Mouse (Mus musculus) neural tube, embryonic 11.5 days (tissue): Measurements from ENCODE around the gene Ctnnd2. TPM values are rescaled to one million over a fixed set of nuclear protein-coding genes. Genes with fewer than 3 reads are reported as not detected.

Source experiments
- ATAC-seq: fragments of 200-750 bp; cut with Nextera tagmentation; 2 replicates; pipeline ENCODE4 v1.8.0; 2017; ENCODE audit warnings: moderate number of reproducible peaks, mild to moderate bottlenecking, moderate TSS enrichment, moderate library complexity; ENCODE audit not compliant: insufficient read depth, low FRiP score, low TSS enrichment
- DNase-seq: peaks from one replicate; pipeline ENCODE4 v3.0.0-alpha.2; 2015; ENCODE audit warnings: low spot score
- H3K27ac ChIP-seq: fragments of 300-500 bp; sonication (generic); 2 replicates; pipeline ENCODE4 v1.5.1; 2014; ENCODE audit warnings: low read depth, mild to moderate bottlenecking, low read length
- H3K27me3 ChIP-seq: fragments of 300-500 bp; sonication (generic); 2 replicates; pipeline ENCODE4 v1.6.1; 2014; ENCODE audit warnings: mild to moderate bottlenecking, low read length, mixed read lengths; ENCODE audit not compliant: control insufficient read depth, insufficient read depth
- H3K36me3 ChIP-seq: fragments of 300-500 bp; sonication (generic); 2 replicates; pipeline ENCODE4 v1.6.1; 2014; ENCODE audit warnings: mild to moderate bottlenecking, low read length, moderate library complexity, mixed read lengths; ENCODE audit not compliant: control insufficient read depth, insufficient read depth
- H3K4me1 ChIP-seq: fragments of 300-500 bp; sonication (generic); 2 replicates; pipeline ENCODE4 v1.6.1; 2014; ENCODE audit warnings: low read length, mixed read lengths; ENCODE audit not compliant: control insufficient read depth, insufficient read depth
- H3K4me2 ChIP-seq: fragments of 300-500 bp; sonication (generic); 2 replicates; pipeline ENCODE4 v1.6.1; 2014; ENCODE audit warnings: low read depth, mild to moderate bottlenecking, moderate library complexity
- H3K4me3 ChIP-seq: fragments of 300-500 bp; sonication (generic); 2 replicates; pipeline ENCODE4 v1.5.1; 2014; ENCODE audit warnings: low read depth, low read length
- H3K9ac ChIP-seq: fragments of 300-500 bp; sonication (generic); 2 replicates; pipeline ENCODE4 v1.6.1; 2014; ENCODE audit warnings: mild to moderate bottlenecking, low read length
- H3K9me3 ChIP-seq: fragments of 300-500 bp; sonication (generic); 2 replicates; pipeline ENCODE4 v1.6.1; 2016; ENCODE audit warnings: low read length; ENCODE audit not compliant: control insufficient read depth
- WGBS: fragments of 180-500 bp; shearing (Covaris S2); extraction: QIAGEN DNeasy Blood & Tissue Kit; methylation state at CpG from one replicate; pipeline ENCODE4 v1.1.7; 2014; 5-methylcytosine and 5-hydroxymethylcytosine counted together
- polyA plus RNA-seq: library from polyadenylated mRNA; unstranded; fragments of >200 nt; fragmentation: Nextera tagmentation; extraction: Ambion mirVana; gene quantifications from 2 replicates; pipeline ENCODE4 v1.2.1, GENCODE M21; 2014

Gene Ctnnd2
- polyA plus RNA-seq, 1 experiment from 2014 or later: 24.0 TPM

DNA sequence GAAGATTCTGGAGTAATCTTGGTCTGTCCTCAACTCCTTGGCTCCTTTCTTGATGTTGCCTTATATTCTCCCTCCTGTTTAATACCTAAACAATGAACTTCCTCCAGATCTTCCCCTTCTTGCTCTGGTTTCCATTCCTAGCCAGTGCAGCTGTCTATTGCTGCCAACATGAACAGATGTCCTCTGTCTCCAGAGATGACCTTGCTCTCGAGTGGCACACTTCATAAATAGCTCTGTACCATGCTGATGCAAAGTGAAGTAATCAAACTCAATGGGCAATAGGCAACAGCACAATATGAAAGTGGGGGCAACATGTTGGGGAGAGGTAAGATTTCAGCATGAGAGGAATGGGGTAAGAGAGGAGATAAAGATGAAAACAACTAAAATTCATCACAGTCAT is 872.6 kb downstream of the Ctnnd2 start:
- no peak overlapping the region for H3K4me3 ChIP-seq
- no peaks in the 10 kb centered on the region for H3K27me3 ChIP-seq
- DNase-seq (no peak), ATAC-seq (no peak)
- H3K9ac ChIP-seq: no peak overlapping the region
- 74% methylated on average over 1 of the region's 1 CpGs for WGBS
- no peaks in the 10 kb centered on the region for H3K9me3 ChIP-seq
- H3K4me1 ChIP-seq: no peaks in the 10 kb centered on the region
- no peaks in the 10 kb centered on the region for H3K36me3 ChIP-seq
- no peak overlapping the region for H3K4me2 ChIP-seq
- no peak overlapping the region for H3K27ac ChIP-seq

DNA sequence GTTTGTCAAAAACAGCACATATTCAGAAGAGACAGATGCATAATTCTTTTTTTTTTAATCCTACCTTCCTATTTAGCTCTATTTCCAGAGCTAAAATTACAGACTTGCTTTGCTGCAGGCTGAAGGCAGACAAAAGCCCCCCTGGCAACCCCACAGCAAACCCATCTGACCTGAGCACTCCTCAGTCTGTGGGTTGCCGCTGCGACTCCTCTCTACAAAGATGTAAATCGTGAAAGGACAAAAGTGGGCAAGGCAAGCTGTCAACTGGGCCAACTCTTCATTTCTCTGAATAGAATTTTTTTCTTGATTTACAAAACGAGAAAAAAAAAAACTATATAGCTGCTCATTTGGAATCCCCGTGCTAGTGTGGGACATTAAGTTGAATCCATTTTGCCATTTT is 879.1 kb downstream of the Ctnnd2 start:
- H3K4me1 ChIP-seq: no peaks in the 10 kb centered on the region
- no peak overlapping the region for H3K27ac ChIP-seq
- no peak overlapping the region for H3K4me3 ChIP-seq
- DNase-seq (no peak), ATAC-seq (no peak)
- H3K9me3 ChIP-seq: no peaks in the 10 kb centered on the region
- H3K9ac ChIP-seq: no peak overlapping the region
- no peak overlapping the region for H3K4me2 ChIP-seq
- no peaks in the 10 kb centered on the region for H3K27me3 ChIP-seq
- no peaks in the 10 kb centered on the region for H3K36me3 ChIP-seq
- 68% methylated on average over 5 of the region's 5 CpGs for WGBS

DNA sequence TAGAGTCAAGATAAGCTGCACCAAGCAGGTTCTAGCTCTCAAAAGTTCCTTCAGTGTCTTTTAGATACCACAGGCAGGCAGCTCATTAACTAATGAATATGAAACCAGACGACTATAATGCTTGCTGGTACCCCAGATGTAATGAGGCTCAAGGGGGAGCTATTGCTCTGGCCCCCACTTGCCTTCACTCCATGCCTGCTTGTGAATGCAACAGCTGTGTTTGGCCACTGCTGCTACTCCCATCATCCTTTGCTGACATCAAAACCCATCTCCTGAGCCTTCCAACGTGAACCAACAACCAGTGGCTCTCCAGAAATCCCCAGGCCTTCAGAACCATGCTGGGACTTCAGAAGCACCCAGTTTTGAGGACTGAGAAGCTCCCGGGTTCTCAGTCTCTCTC is 883.8 kb downstream of the Ctnnd2 start:
- Histone ChIP-seq H3K9me3 (no peaks in the 10 kb centered on the region), H3K27ac (no peak overlapping the region), H3K4me2 (no peak overlapping the region), H3K4me1 (no peaks in the 10 kb centered on the region), H3K9ac (no peak overlapping the region), H3K36me3 (no peaks in the 10 kb centered on the region), H3K27me3 (no peaks in the 10 kb centered on the region), H3K4me3 (no peak overlapping the region)
- DNase-seq: no peak
- WGBS: 57% methylated on average over 3 of the region's 3 CpGs
- no peak for ATAC-seq

DNA sequence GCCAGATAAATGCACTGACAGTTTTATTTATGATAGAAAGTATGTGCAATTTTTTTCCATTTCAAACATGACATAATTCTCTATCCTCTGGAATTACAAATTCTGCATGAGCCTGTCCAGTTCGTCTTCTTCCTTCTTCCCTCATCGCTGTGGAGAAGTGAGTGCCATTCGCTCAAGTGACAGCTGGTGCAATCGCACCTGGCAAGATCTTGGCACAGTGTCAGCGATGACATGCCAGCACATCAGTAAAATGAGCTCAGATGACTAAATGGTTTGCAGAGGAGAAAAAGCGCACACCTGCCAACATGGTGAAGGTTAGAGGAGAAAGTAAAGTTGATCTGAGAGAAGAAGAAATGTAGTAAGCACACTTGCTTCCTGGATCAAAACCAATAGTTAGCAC is 885.9 kb downstream of the Ctnnd2 start:
- 91% methylated on average over 6 of the region's 6 CpGs for WGBS
- Histone ChIP-seq H3K9me3 (no peaks in the 10 kb centered on the region), H3K36me3 (no peaks in the 10 kb centered on the region), H3K27me3 (no peaks in the 10 kb centered on the region), H3K4me1 (no peaks in the 10 kb centered on the region), H3K27ac (no peak overlapping the region), H3K4me3 (no peak overlapping the region), H3K9ac (no peak overlapping the region), H3K4me2 (no peak overlapping the region)
- no peak for DNase-seq
- no peak for ATAC-seq

DNA sequence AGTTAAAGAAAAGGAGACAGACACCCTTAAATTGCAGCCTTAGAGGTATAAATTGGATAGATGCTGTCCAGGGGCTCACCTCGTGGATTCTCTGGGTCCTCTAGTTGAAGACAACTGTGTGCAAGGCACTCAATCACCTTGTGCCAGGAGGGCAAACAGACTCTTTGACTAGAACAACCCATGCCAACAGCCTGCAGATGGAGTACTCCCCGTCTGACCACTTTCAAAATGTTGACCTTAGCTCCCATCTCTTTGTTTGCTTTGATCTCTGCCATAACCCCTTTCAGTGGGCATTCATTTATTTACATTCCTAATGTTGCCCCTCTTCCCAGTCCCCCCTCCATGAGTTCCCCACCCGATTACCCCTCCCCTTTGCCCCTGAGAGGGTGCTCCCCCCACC is 891.3 kb downstream of the Ctnnd2 start:
- DNase-seq (no peak), ATAC-seq (no peak)
- no peak overlapping the region for H3K27ac ChIP-seq
- no peaks in the 10 kb centered on the region for H3K4me1 ChIP-seq
- no peak overlapping the region for H3K4me3 ChIP-seq
- no peaks in the 10 kb centered on the region for H3K9me3 ChIP-seq
- no peak overlapping the region for H3K9ac ChIP-seq
- 73% methylated on average over 3 of the region's 3 CpGs for WGBS
- H3K4me2 ChIP-seq: no peak overlapping the region
- H3K36me3 ChIP-seq: no peaks in the 10 kb centered on the region
- no peaks in the 10 kb centered on the region for H3K27me3 ChIP-seq

DNA sequence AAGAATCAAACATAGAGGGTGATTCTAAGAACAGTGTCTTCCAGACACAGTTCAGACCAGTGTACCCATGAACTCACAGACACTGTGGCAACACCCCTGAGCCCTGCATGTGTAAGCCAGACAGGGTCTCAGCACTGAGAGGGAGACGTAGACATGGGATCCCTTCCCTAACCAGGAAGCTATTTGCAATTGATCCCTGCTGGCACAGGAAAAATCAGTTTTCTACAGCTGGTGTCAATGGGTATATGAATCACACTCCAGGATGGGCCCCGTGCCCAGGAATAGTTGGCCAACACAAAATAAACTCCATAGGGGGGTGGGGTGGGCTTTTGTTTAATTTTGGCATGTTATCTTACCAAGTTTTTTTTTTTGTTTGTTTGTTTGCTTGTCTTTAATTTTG is 895.7 kb downstream of the Ctnnd2 start:
- ATAC-seq: no peak
- Histone ChIP-seq H3K27me3 (no peaks in the 10 kb centered on the region), H3K9me3 (no peaks in the 10 kb centered on the region), H3K9ac (no peak overlapping the region), H3K4me1 (no peaks in the 10 kb centered on the region), H3K4me3 (no peak overlapping the region), H3K36me3 (no peaks in the 10 kb centered on the region), H3K27ac (no peak overlapping the region), H3K4me2 (no peak overlapping the region)
- no peak for DNase-seq
- WGBS: 83% methylated on average over 2 of the region's 2 CpGs

DNA sequence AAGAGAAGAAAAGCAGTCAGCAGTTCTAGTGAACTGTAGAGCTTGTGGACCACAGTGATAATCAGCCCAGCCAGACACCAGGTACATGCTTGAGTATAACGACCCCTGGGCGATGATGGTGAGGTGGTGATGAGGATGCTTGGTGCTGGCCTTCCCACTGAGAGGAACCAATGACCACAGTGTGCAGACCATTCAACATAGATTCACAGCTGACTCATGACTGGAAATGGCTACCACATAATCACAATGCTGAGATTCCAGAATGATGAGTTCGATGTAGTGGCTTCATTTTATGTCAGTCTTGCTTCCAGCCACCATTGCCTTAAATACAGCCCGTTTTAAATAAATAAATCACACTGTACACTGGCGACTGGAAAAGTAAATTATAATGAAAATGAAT is 897.9 kb downstream of the Ctnnd2 start:
- no peak overlapping the region for H3K27ac ChIP-seq
- no peak overlapping the region for H3K4me3 ChIP-seq
- no peak overlapping the region for H3K9ac ChIP-seq
- 89% methylated on average over 5 of the region's 5 CpGs for WGBS
- no peaks in the 10 kb centered on the region for H3K9me3 ChIP-seq
- H3K4me1 ChIP-seq: no peaks in the 10 kb centered on the region
- H3K27me3 ChIP-seq: no peaks in the 10 kb centered on the region
- no peaks in the 10 kb centered on the region for H3K36me3 ChIP-seq
- DNase-seq (no peak), ATAC-seq (no peak)
- no peak overlapping the region for H3K4me2 ChIP-seq
